In genomic region chr5:107079146-107079638, GRCm38 (mm10) we compare ENCODE assay signal across 8 mouse cellular contexts.
DNase-seq lines count a peak whose midpoint lies in the region; ATAC-seq lines count a peak whose summit lies in the region.

No protein-coding gene starts in this region.

- intact Hi-C loops in left cerebral cortex, postnatal 14 days (cut with DNase I) = no loop called here

- no peak overlapping the region for H3K4me3 ChIP-seq in midbrain, embryonic 10.5 days
- no peak overlapping the region for H3K4me3 ChIP-seq in midbrain, embryonic 11.5 days (ENCODE audit: low read depth, low read length)
- no peak overlapping the region for H3K4me3 ChIP-seq in hindbrain, embryonic 14.5 days (replicated peaks; ENCODE audit: low read length)
- H3K4me3 ChIP-seq in neural tube, embryonic 13.5 days = no peak overlapping the region

- DNase-seq in midbrain, embryonic 10.5 days (ENCODE audit: low spot score) = no peak
- no peak for DNase-seq in midbrain, embryonic 11.5 days (ENCODE audit: low spot score, missing footprints)
- DNase-seq in adrenal gland, postnatal 25 days = peak; percentile 68
- DNase-seq in hindbrain, embryonic 14.5 days (ENCODE audit: low spot score) = peak; percentile 58
- DNase-seq in left cerebral cortex, postnatal 14 days (ENCODE audit: low spot score in 2 of 2) = peak; percentile 44 to 49
- no peak for DNase-seq in urinary bladder, postnatal 14 days (ENCODE audit: low spot score)

- ATAC-seq in midbrain, embryonic 11.5 days (ENCODE audit: low FRiP score) = no peak
- ATAC-seq in hindbrain, embryonic 14.5 days (ENCODE audit: low FRiP score) = peak; percentile 46; the same call in 1 of the 2 replicates
- peak; percentile 75 for ATAC-seq in neural tube, embryonic 13.5 days (ENCODE audit: low read depth)
- ATAC-seq in cerebellum, adult (ENCODE audit: insufficient number of reproducible peaks, low FRiP score, low TSS enrichment) = no peak

- 0 out of 2 replicates have a peak overlapping the region, but pooled peaks have one; percentile 42 for H3K27ac ChIP-seq in midbrain, embryonic 10.5 days (replicated peaks)
- H3K27ac ChIP-seq in midbrain, embryonic 11.5 days (ENCODE audit: low read depth, low read length) = no peak overlapping the region
- no peak overlapping the region for H3K27ac ChIP-seq in hindbrain, embryonic 14.5 days
- H3K27ac ChIP-seq in neural tube, embryonic 13.5 days (replicated peaks) = peak overlapping the region; percentile 52; the same call in 1 of the 2 replicates

- 82% methylated on average over 11 of the region's 11 CpGs for WGBS in midbrain, embryonic 10.5 days
- WGBS in midbrain, embryonic 11.5 days = 81% methylated on average over 11 of the region's 11 CpGs
- 35% methylated on average over 11 of the region's 11 CpGs for whole genome bisulfite sequencing in hindbrain, embryonic 14.5 days
- WGBS in neural tube, embryonic 13.5 days = 37% methylated on average over 11 of the region's 11 CpGs

- H3K4me1 ChIP-seq in midbrain, embryonic 10.5 days = peaks cover 29% of the 10 kb centered on the region
- H3K4me1 ChIP-seq in midbrain, embryonic 11.5 days (ENCODE audit: control insufficient read depth, insufficient read depth, low read length) = 0 out of 2 replicates have a peak, but pooled peaks cover 2% of the 10 kb centered on the region
- peaks cover 6% of the 10 kb centered on the region; the same call in 1 of the 2 replicates for H3K4me1 ChIP-seq in hindbrain, embryonic 14.5 days (replicated peaks; ENCODE audit: control insufficient read depth, insufficient read depth, low read length)
- H3K4me1 ChIP-seq in neural tube, embryonic 13.5 days (replicated peaks) = peaks cover 15% of the 10 kb centered on the region

- H3K9ac ChIP-seq in midbrain, embryonic 11.5 days (ENCODE audit: low read length) = no peak overlapping the region
- H3K9ac ChIP-seq in hindbrain, embryonic 14.5 days = no peak overlapping the region
- peak overlapping the region; percentile 34; the same call in 1 of the 2 replicates for H3K9ac ChIP-seq in neural tube, embryonic 13.5 days

- H3K36me3 ChIP-seq in midbrain, embryonic 10.5 days = no peaks in the 10 kb centered on the region
- H3K36me3 ChIP-seq in midbrain, embryonic 11.5 days (ENCODE audit: control insufficient read depth, insufficient read depth, low read length) = no peaks in the 10 kb centered on the region
- no peaks in the 10 kb centered on the region for H3K36me3 ChIP-seq in hindbrain, embryonic 14.5 days (replicated peaks; ENCODE audit: control insufficient read depth, insufficient read depth)
- no peaks in the 10 kb centered on the region for H3K36me3 ChIP-seq in neural tube, embryonic 13.5 days

- no peak overlapping the region for H3K4me2 ChIP-seq in midbrain, embryonic 11.5 days
- no peak overlapping the region for H3K4me2 ChIP-seq in hindbrain, embryonic 14.5 days (replicated peaks)
- no peak overlapping the region; the same call in 1 of the 2 replicates for H3K4me2 ChIP-seq in neural tube, embryonic 13.5 days

- no peaks in the 10 kb centered on the region for H3K27me3 ChIP-seq in midbrain, embryonic 10.5 days (ENCODE audit: low read depth, poor library complexity, severe bottlenecking)
- no peaks in the 10 kb centered on the region for H3K27me3 ChIP-seq in midbrain, embryonic 11.5 days (ENCODE audit: control insufficient read depth, insufficient read depth, low read length)
- H3K27me3 ChIP-seq in hindbrain, embryonic 14.5 days (ENCODE audit: control insufficient read depth, insufficient read depth, low read length) = no peaks in the 10 kb centered on the region
- H3K27me3 ChIP-seq in neural tube, embryonic 13.5 days = no peaks in the 10 kb centered on the region

- H3K9me3 ChIP-seq in midbrain, embryonic 10.5 days (replicated peaks) = no peaks in the 10 kb centered on the region
- H3K9me3 ChIP-seq in midbrain, embryonic 11.5 days (ENCODE audit: control insufficient read depth, low read length) = no peaks in the 10 kb centered on the region
- H3K9me3 ChIP-seq in hindbrain, embryonic 14.5 days (ENCODE audit: control insufficient read depth, low read length) = no peaks in the 10 kb centered on the region
- no peaks in the 10 kb centered on the region for H3K9me3 ChIP-seq in neural tube, embryonic 13.5 days

Comparison
In these comparisons a context has a peak if more than half of its experiments do, and no peak if none do; other contexts are left out.
1. H3K27ac ChIP-seq: peak in midbrain, embryonic 10.5 days (single experiment) and neural tube, embryonic 13.5 days (single experiment); none in midbrain, embryonic 11.5 days (single experiment) and hindbrain, embryonic 14.5 days (single experiment).
2. DNase-seq: peak in adrenal gland, postnatal 25 days (single experiment), hindbrain, embryonic 14.5 days (single experiment) and left cerebral cortex, postnatal 14 days (2 of 2); none in midbrain, embryonic 10.5 days (single experiment), midbrain, embryonic 11.5 days (single experiment) and urinary bladder, postnatal 14 days (single experiment).
3. ATAC-seq: peak in hindbrain, embryonic 14.5 days (single experiment) and neural tube, embryonic 13.5 days (single experiment); none in midbrain, embryonic 11.5 days (single experiment) and cerebellum, adult (single experiment).